Mouse (Mus musculus) cerebellum, adult 2 months (tissue): ENCODE measurements around the gene Gas7.

Experiments
- CTCF ChIP-seq: fragments of 200-500 bp; IDR thresholded peaks from 2 replicates; pipeline ENCODE4 v1.5.1; 2011; ENCODE audit warnings: low read depth, mild to moderate bottlenecking, control low read depth, low read length, moderate library complexity, borderline replicate concordance; ENCODE audit not compliant: insufficient read depth
- POLR2A ChIP-seq: fragments of 200-500 bp; IDR thresholded peaks from 2 replicates; pipeline ENCODE4 v1.6.1; 2011; ENCODE audit warnings: low read length, control low read depth, borderline replicate concordance; ENCODE audit not compliant: insufficient read depth

GRCm38 (mm10) chr11:67604481-67604880, 149.2 kb downstream of the Gas7 start:
- TF ChIP-seq CTCF (no peak), POLR2A (no peak)
